Mouse (Mus musculus): Measurements from ENCODE around the gene Twist2. TPM values are rescaled to one million over a fixed set of nuclear protein-coding genes. Genes with fewer than 3 reads are reported as not detected.

Gene Twist2
- total RNA-seq (2021), result 1.6 and 1.7 TPM in 2 replicates
- long read RNA-seq, partial matches to known transcripts, result 0 of 1 reads
- long read RNA-seq, other reads (novel, unspliced or antisense), result 0 of 1 reads

DNA sequence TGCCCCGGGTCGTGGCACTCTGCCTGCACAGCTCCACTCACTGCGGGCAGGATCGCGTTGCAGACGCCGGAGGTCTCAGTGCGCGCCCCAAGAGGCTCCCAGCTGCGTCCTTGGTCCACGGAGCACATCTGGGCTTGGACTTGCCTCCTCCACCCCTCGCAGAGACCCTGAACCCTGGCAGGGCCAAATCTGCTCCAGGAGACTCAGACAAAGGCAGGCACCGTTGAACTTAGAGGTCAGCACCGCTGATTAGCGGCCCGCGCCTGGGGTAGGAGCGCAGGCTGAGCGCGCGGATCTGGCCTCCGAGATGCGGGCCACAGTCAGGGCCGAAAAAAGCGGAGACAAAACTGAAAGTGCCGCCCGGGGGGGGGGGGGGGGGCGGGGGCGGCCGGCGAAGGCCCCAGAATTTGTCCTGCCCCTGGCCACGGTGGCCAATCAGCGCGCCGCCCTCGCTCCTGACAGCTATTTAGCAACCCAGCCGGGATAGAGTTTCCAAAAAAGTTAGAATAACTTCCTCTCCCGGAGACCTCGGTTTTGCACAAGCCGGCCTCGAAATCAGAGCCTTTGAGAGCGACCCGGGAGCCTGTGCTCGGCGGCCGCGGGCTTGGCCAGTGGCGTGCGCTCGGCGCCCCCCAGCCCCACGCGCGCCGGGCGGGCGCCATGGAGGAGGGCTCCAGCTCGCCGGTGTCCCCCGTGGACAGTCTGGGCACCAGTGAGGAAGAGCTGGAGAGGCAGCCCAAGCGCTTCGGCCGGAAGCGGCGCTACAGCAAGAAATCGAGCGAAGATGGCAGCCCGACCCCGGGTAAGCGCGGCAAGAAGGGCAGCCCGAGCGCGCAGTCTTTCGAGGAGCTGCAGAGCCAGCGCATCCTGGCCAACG lies at the start of gene Twist2:
Gene Twist2, plus strand, starts transcription at position 495 of the 877 bp plus-strand sequence.
- peak; percentile 46 for DNase-seq

DNA sequence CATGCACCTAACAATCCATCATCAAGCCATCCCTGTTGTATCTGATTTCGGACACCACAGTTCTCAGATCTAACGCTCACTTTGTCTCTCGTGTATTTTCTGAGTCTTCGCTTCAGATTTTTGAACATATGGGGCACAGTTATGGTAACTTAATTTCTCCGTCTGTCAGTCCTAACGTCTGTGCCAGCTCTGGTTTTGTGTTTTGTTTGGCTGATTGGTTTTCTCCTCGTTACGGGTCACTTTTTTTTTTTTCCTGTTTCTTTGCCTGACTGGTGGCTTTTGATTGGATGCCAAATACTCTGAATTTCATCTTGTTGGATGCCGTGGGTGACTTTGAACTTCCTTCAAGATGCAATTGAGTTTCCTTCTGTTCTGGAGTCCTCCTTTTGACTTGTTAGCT lies 48.3 kb upstream of the Twist2 start:
- DNase-seq, result no peak

GRCm38 (mm10) chr1:91755102-91755501 lies 46.2 kb upstream of the Twist2 start:
- peak; percentile 76 for DNase-seq

GRCm38 (mm10) chr1:91757292-91757691 lies 44.0 kb upstream of the Twist2 start:
- DNase-seq, result no peak

GRCm38 (mm10) chr1:91758143-91758542 lies 43.1 kb upstream of the Twist2 start:
- DNase-seq, result no peak

GRCm38 (mm10) chr1:91758600-91759515 lies 42.4 kb upstream of the Twist2 start:
- no peak for DNase-seq

DNA sequence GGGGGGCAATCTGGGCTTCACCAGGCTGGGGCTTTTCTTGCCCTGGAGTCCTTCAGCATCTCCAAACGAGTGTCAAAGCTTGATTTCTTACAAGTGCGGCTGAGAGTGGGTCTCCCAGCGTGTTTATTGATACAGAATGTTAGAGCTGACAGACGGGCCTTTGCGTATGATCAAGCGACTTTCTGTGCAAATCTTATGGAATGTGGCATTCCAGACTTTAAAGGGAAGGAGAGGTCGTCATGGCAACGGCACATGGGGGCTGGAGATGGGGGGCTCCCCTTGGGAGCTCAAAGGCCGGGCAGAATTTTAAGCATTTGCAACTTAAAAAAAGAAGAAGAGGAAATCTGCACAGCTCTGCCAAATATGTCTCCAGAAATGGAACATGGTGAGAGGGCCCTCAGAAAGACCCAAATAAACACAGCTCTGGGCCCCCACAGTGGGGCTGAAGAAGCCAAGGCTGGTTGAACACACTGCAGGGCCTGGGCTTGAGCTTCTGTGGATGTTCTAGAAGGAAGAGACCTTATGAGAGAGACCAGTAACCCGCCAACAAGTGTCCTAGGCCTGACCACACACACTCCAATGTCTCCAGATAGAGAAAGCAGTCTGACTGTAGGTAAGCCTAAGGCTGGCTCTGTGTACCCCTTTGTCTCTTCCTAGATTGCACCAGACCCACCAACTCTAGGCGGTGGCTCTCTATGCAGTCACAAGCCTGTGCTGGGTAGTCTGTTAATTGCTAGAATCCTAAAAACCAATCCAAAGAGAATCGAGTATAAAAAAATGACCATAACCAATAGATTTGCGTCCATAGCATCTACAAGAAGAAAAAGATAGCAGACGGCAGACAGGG lies 40.9 kb upstream of the Twist2 start:
- DNase-seq, result no peak

DNA sequence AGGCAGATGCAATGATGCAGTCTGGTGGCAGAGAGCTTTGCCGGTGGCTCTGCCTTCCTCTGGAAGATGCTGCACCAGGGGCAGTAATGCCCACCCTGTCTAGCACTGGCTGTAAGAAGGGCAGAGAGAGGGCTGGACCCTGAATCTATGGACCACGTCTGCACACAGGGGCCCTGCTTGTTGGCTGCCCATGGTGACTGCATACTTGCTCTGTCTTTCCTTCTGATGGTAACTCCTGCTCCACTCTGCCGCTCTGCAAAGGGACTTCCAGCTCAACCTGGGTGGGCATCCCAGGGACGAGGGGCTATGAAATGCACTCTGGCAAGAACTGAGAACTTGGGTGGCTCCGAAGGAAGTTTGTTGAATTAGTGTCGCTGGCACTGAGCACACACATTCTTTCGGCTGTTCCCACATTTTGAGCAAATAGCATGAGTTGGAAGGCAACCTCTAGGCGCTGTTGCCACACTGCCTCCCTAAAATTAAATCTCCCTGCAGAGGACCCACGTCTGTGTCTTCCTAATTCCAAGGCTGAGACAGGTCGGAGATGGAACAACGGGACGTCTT lies 38.7 kb upstream of the Twist2 start:
- DNase-seq, result no peak

DNA sequence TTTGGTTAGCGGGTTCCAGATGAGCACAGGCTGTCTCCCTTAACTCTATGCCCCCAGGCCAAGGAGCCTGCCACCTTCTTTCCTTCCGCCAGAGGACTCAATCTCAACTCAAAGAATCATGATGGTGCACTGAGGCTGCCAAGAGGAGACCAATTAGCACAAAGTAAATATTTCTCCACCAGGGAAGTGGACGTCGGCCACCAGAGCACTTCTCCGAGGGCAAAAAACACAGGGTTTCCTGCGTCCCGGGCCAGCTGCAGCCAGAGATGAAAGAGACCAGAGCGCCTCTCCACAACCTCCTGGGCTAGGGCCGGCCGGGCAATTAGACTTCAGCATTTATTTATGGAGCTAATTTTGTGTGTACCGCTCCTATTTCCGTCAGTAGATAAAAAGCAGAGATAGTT lies 31.0 kb upstream of the Twist2 start:
- DNase-seq, result no peak

DNA sequence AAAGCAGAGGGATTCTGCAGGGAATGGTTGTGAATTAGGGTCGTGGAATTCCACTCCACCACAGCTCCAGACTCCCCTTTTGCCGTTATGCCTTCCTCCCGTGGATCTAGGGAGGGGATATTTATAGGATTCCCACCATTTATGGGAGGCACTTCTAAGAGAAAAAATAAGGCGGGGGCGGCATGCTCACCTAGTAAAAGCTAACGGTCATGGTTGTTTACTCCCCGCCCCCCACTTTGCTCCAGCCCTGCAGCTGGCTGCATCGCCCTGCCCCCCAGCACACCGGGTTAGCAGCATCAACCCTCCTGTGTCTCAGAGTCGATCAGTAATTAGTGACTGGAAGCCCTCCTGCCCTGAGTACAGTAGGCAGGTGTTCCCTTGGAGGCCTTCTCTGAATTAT lies 30.6 kb upstream of the Twist2 start:
- DNase-seq, result no peak

GRCm38 (mm10) chr1:91776928-91777327 lies 24.3 kb upstream of the Twist2 start:
- no peak for DNase-seq

DNA sequence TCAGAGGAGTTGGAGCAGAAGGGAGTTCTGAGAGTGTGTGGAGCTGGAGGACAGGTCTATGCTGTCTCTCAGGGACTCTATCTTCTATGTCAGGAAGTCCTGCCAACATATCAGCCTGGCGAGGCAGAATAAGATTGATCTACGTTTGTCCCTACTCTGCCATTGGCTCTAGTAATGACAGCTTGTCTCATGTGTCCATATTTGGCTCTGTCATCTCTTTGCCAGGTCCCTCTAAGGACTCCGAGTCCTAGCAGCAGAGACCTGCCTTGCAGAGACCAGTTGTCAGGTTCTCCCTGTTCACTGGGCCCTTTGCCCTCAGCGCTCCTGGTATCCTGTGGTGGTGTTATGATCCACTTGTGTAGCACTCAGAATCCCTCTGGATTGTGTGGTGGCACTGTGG lies 21.4 kb upstream of the Twist2 start:
- DNase-seq, result no peak

DNA sequence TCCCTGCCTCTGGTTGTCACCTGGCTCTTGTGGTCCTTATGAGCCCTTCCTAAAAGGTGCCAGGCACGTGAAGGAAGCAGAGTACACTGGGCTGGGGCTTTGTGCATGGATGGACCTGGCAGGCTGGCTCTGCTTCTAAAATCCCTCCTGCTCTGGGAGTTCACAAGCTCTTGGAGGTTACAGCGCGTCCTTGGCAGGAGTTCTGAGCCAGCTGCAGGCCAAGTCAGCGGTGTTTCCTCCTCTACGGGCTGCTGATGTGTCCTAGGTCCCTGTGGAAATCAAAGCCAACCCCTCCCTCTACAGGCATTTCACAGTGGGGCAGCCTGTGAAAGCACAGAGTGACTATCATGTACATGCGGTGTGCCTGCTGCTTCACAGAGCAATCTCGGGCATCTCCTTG lies 20.1 kb upstream of the Twist2 start:
- peak; percentile 49 for DNase-seq

- DNase-seq, result no peak
These were observed 17.1 kb upstream of the Twist2 start for GRCm38 (mm10) chr1:91784162-91784561.

GRCm38 (mm10) chr1:91799323-91799722 lies 1.9 kb upstream of the Twist2 start:
- no peak for DNase-seq

- no peak for DNase-seq
These were observed 913 bp upstream of the Twist2 start for GRCm38 (mm10) chr1:91800348-91800747.

DNA sequence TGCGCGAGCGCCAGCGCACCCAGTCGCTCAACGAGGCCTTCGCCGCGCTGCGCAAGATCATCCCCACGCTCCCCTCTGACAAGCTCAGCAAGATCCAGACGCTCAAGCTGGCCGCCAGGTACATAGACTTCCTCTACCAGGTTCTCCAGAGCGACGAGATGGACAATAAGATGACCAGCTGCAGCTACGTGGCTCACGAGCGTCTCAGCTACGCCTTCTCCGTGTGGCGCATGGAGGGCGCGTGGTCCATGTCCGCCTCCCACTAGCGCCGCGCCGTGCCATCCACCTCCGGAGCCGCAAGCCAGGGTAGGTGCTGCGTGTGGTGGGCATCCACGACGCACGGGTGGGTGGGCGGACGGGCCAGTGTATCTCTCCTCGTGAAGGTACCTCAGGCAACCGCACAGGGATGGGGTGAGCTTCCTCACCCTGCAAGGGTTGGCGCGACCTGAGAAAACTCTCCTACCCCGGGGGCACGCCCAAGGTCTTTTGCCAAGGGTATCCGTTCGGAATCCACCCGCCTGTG lies 644 bp downstream of the Twist2 start:
- DNase-seq, result no peak

DNA sequence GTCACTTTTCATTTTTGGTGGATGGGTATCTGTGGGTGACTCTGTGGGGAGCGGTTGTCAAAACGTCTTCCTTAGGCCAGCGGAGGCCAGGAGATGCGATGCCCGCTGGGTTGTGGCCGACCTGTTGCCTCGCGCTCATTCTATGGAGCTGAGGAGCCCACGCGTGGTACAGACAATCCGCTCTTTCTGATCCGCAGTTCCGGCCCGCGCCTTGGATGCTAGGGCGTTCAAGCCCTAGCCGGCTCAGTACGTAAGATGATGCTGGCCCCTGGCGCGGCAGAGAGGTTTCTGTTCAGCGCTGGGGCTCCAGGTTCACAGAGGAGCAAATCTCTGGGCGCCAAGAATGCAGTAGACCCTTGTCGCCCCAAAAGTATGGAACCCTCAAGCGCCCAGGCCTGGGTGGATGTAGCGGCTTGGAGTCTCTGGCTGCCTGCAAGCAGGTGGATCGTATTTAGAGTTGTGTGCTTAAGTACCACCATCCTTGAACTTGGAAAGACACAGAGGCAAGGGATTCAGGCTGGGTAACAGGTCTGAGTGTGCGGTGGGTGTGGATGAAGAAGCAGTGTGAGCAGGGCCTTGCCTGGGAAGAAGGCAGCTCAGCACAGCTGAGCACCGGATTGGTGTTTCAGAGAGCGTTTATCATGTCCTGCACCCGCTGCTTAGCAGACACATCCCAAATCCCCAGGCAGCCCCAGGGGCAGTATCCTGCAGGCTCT lies 1.3 kb downstream of the Twist2 start:
- no peak for DNase-seq

- no peak for DNase-seq
These were observed 2.2 kb downstream of the Twist2 start for GRCm38 (mm10) chr1:91803416-91803815.

DNA sequence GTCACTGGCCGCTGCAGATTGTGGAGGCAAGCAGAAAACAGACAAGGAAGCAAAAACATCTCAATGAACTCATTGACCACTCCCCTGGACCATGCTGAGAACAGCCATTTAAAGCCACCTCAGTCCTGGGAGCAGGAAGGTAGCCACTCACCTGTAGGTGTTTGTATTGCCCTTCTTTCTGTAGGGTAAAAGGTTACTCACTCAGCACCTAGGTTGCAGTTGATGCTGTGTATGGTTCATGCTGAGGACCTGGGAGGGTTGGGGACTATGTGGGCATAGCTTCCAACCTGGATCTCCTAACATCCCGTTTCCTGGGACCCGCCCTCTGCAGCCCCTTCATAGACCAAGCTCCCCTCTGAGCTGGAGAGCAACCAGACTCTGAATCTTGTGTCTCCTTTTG lies 14.8 kb downstream of the Twist2 start:
- DNase-seq, result no peak

DNA sequence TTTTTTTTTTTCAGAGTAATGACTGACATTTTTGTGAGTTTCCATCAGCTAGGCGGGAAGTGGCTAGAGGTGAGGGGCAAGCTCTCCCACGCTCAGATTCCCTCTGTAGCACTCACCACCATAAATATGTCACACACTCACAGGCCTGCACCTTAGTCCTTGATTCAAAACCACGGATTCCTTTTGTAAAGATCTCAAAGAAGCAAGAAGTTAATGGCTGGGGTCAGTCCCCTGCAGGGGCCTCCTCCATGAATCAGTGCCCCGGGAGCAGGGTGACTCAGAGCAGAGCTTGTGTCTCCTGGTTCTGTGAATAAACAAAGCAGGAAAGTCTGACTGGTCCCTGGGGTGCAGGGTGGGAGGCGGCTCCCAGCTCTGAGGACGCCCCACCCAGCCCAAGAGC lies 15.3 kb downstream of the Twist2 start:
- peak; percentile 24 for DNase-seq
